Mouse (Mus musculus) stomach, postnatal 0 days (tissue): ENCODE data around the gene Gper1.

Experiments used
- CTCF ChIP-seq: IDR thresholded peaks from 2 replicates; pipeline ENCODE4 v1.5.1; 2016; ENCODE audit warnings: antibody characterized with exemption, low read depth, mild to moderate bottlenecking, moderate library complexity
- EP300 ChIP-seq: optimal IDR thresholded peaks from 2 replicates; pipeline ENCODE3; 2016; ENCODE audit warnings: antibody characterized with exemption

- TF ChIP-seq CTCF = no peak
- TF ChIP-seq EP300 = no peak
Observed at GRCm38 (mm10) chr5:139425198-139425597, 2.2 kb downstream of the Gper1 start.
